Mouse (Mus musculus) fibroblast of lung, adult 2 months (primary cell): ENCODE results near the gene Arhgap24.

Experiments
- DNase-seq: peaks from one replicate; pipeline ENCODE4 v3.0.0-alpha.2; 2011; ENCODE audit warnings: low read depth

Gene Arhgap24

GRCm38 (mm10) chr5:102578431-102578830 is 97.2 kb downstream of the Arhgap24 start:
- DNase-seq, result no peak

DNA sequence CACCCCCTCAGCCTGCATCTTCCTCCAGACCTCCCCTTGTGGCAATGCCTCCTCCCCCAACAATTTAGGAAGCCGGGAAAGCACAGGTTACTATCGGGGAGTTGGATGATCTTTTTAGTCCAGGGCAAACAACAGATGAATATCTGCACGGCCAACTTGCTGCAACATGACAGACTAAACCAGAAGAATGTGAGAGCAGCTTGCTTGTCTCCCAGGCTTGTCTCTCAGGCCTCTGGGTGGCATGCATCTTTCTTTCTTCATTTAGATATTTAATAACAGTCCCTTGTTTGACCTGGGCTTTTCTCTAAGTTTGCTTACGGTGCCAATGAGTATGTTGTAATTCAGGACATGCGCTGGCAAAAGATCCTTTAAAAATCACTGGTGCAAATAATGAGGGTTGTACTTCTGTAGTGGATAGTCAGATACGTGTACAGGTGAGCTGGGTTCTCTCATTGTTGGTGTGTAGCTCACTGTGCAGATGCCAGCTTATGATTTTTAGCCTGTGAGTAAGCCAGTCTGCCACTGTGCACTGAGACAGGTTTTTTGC is 101.7 kb downstream of the Arhgap24 start:
- no peak for DNase-seq

DNA sequence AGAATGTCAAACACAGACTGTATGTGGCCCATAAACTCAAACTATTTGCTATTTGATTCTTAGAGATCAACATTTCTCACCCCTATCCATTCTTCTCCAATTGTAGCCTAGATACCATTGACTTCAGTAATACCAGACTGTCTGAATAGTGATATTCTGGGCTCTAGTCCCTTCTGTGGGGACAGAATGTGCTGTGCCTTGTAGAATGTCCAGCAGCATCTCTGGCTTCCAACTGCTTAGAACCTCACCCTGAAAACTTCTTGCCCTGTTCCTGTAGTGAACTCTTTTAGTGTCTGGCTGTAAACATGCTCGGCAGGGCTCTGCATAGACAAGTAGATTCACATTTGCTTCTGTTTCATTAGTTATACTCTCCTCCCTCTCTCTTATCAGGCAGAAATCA is 110.2 kb downstream of the Arhgap24 start:
- no peak for DNase-seq

- no peak for DNase-seq
These were observed 111.9 kb downstream of the Arhgap24 start for GRCm38 (mm10) chr5:102593058-102593457.

GRCm38 (mm10) chr5:102599102-102599501 is 117.9 kb downstream of the Arhgap24 start:
- DNase-seq, result no peak

GRCm38 (mm10) chr5:102613571-102613970 is 132.4 kb downstream of the Arhgap24 start:
- no peak for DNase-seq

- DNase-seq, result no peak
These were observed 132.9 kb downstream of the Arhgap24 start for GRCm38 (mm10) chr5:102614081-102614480.

- DNase-seq, result no peak
These were observed 134.1 kb downstream of the Arhgap24 start for GRCm38 (mm10) chr5:102615249-102615648.

DNA sequence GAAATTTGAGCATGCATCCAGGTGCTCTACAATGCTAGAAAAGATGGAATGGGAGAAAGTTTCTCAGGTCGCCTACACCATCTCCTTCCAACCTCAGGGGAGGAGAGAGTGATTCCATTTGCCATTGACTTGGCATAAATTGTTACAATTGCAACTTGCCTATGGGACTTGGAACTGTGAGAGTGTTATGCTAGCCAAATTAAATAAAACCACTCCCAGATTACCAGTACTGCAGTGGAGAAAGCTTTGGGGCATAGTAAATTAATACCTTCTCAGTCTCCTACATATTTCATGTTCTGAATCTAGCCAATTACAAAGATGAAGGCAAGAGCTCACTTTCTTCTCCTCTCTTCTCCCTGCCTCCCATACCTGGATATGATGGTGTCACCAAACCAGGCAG is 139.8 kb downstream of the Arhgap24 start:
- no peak for DNase-seq

GRCm38 (mm10) chr5:102623807-102624435 is 142.7 kb downstream of the Arhgap24 start:
- peak; percentile 32 for DNase-seq

DNA sequence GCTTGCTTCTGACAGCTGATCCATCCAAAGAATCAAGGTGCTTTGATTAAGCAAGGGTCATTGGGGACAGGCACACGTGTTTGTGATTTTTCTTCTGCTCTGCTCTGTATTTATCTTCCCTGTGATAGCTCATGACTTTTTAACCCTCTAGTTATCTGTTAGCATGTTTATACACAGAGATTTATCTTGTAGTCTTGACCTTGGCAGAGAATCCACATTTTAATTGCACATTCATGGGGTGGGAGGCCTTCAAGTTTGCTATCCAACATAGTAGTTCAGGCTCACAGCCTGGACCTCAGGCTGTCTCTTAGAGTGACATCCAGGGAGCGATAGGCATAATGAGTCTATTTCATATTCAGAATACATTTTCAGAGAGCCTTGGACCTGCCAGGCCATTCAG is 145.5 kb downstream of the Arhgap24 start:
- DNase-seq, result no peak

DNA sequence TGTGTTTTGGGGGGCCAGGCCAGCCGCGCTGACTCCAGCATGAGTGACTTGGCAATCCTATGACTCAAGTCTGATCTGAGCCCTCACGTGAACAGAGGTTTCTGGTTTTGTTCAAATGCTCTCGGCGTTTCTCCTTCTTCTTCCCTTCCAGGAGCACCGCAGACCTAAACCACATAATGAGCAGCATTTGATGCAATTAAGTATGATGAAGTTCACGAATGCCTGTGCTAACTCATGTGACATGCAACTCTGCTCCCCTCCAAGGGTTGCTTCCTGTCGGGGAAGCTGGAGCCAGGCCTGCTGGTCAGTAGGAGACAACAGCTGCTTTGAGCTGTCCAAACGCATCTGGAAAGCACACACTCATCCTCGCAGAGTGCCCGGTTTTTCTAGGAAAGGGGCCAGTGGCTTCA is 148.2 kb downstream of the Arhgap24 start:
- peak; percentile 90 for DNase-seq

DNA sequence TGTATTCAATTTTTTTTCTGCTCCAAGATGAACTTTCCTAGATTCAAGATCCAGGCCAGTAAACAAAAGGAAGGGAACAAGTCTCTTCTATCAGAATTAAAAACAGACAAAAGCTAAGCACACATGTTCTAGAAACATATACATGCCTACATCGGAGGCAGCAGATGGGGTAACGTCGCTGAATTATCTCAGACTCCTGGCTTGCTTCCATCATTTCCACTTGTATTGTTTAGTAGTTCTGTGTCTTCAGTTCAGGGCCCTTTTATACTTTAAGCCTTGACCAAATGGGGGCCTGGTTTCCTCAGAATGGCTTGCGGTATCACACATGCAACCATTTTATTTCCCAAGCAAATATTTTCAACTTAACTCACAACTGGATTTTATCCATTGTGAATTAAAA is 154.4 kb downstream of the Arhgap24 start:
- no peak for DNase-seq

DNA sequence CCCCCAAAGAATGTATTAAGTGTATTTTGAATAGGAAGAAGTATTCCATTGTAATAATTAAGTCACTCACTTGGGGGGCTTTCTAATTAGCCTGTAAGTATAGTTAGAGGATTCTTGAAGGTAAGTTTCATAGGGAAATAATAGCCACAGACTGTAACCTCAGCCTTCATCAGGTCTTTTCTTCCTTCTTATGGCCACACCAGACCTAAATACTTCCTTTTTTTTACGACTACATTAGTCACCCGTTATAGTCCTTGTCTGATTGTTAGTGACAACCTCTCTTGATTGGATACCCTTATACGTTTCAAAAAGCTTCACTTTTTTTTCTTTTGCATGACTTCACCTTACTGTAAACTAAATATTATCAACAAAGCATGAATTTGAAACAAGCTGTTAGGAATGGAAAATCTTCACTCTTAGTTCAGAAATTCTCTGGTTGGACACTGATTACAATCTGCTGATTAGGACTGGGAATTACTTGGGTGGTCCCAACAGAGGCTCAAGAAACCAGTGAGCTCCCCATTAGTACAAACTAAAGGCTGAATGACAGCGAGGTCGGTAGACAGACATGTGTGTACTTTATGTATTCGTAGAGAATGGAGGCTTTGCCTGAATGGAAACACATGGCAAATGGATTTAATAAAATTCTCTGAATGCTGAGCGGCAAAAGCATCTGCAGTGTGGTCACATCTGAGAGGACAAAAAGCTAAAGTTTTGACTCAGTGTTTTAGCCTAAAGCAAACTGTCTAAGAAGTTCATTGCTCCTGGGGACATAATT is 158.8 kb downstream of the Arhgap24 start:
- no peak for DNase-seq

- DNase-seq, result no peak
These were observed 162.2 kb downstream of the Arhgap24 start for GRCm38 (mm10) chr5:102643364-102643763.

DNA sequence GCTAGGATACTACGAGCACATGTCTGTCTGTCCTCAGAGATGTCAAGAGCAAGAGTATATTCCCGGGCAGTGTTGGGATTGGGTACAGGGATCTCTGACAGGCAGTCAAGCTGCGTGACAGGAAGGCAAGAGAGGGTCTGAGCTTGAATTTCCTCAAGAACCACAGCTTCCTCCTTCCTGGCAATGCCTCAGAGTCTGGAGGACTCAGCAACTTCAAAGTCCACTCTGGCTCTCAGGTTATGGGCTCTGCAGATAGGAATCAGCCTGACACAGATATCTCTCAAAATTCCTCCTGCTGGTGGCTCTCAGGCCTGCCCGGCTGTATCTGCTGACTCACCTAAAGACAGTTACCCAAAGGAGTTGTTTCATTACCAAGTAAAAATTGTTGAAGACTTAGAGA is 162.6 kb downstream of the Arhgap24 start:
- DNase-seq, result no peak

- no peak for DNase-seq
These were observed 177.9 kb downstream of the Arhgap24 start for GRCm38 (mm10) chr5:102659061-102659460.

- DNase-seq, result no peak
These were observed 184.0 kb downstream of the Arhgap24 start for GRCm38 (mm10) chr5:102664988-102665726.

DNA sequence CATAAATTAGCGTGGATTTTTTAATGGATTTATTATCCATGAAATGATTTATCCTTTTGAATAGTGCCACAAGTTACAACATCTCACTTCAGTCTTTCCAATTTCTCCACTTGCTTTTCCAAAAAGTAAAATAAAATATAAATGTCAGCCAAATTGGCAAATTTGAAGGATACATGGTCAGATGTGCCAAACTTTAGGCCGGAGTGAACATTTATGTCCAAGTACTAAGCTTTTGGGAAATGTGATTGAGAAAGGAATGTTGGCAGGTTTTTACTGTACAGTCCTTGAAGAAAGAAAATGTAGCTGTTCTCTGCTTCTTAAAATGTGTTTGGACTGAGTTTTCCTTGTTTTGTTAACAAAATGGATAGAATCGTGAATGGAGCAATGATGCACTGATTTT is 185.7 kb downstream of the Arhgap24 start:
- no peak for DNase-seq

DNA sequence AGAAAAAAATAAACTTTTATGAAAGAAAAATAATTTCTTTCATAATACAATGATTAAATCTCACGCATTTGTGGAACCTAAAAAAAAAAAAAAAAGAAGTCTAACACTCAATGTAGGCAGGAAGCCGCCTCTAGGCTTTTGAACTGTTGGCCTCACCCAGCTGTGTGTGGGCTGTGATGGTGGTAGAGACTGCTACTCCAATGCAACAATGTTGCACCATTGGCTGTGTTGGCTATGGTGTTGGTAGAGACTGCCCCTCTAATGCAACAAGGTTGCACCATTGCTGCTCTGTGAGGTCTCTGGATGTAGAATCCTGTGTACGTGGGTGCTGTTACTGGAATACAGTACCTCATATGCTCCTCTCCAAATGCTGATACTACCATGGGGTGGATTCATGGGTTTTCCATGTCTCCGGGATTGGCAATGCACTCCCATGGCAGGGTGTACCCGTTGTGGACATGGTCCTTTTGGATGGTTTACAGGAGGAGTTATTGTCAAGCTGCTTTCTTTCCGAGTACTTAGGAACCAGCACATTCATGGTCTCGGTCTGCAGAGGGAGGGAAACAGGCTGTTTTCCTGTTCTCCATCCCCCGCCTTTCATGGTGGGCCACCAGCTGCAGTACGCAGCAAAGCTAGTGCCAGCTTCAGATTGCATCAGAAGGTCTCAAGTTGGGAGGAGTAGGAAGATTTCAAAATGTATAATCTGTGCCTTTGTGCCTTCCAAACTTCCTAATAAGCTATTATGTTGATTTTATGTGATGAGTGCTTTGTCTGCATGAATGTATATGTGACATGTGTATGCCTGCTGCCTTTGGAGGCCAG is 186.8 kb downstream of the Arhgap24 start:
- no peak for DNase-seq

GRCm38 (mm10) chr5:102670206-102670605 is 189.0 kb downstream of the Arhgap24 start:
- peak; percentile 24 for DNase-seq
